Mouse (Mus musculus) C2C12 (cell line): Measurements from ENCODE around the gene Ppp6r3. TPM values are rescaled to one million over a fixed set of nuclear protein-coding genes. Genes with fewer than 3 reads are reported as not detected.
A peak's percentile ranks its signal among the peaks of the same experiment; 100 is the strongest.

Source experiments
- H3K27me3 ChIP-seq: one replicate; pipeline ENCODE4 v1.6.1; 2011; ENCODE audit not compliant: control insufficient read depth, insufficient read depth, insufficient read length
- H3K36me3 ChIP-seq: one replicate; pipeline ENCODE4 v1.6.1; 2011; ENCODE audit not compliant: control insufficient read depth, insufficient read depth
- H3K4me3 ChIP-seq: one replicate; pipeline ENCODE4 v1.5.1; 2011; ENCODE audit warnings: mild to moderate bottlenecking, control low read depth; ENCODE audit not compliant: poor library complexity, insufficient read depth, severe bottlenecking
- H3K79me2 ChIP-seq: one replicate; pipeline ENCODE4 v1.6.1; 2011; ENCODE audit not compliant: control insufficient read depth, insufficient read depth
- H3K79me3 ChIP-seq: one replicate; pipeline ENCODE4 v1.6.1; 2011; ENCODE audit warnings: low read depth, control low read depth
- H3ac ChIP-seq: one replicate; pipeline ENCODE3; 2011; ENCODE audit warnings: low read depth; ENCODE audit not compliant: control insufficient read depth, insufficient read length
- CEBPB ChIP-seq: IDR thresholded peaks from one replicate; pipeline ENCODE4 v1.6.1; 2011; ENCODE audit warnings: low read depth, mild to moderate bottlenecking, control low read depth, moderate library complexity
- CTCF ChIP-seq: IDR thresholded peaks from one replicate; pipeline ENCODE4 v1.5.1; 2011; ENCODE audit not compliant: control insufficient read depth, insufficient read depth, insufficient read length
- FOSL1 ChIP-seq: IDR thresholded peaks from one replicate; pipeline ENCODE4 v1.8.0; 2011; ENCODE audit warnings: mild to moderate bottlenecking, low read length; ENCODE audit not compliant: poor library complexity, insufficient read depth, severe bottlenecking
- MAX ChIP-seq: IDR thresholded peaks from one replicate; pipeline ENCODE4 v1.6.1; 2011; ENCODE audit warnings: mild to moderate bottlenecking, control low read depth
- MYOD1 ChIP-seq: IDR thresholded peaks from one replicate; pipeline ENCODE4 v1.6.1; 2011; ENCODE audit warnings: low read depth; ENCODE audit not compliant: control insufficient read depth, insufficient read length
- MYOG ChIP-seq: IDR thresholded peaks from one replicate; pipeline ENCODE4 v1.6.1; 2011; ENCODE audit not compliant: control insufficient read depth, insufficient read length; ENCODE audit errors: extremely low read depth
- USF1 ChIP-seq: IDR thresholded peaks from one replicate; pipeline ENCODE4 v1.6.1; 2011; ENCODE audit warnings: low read depth, mild to moderate bottlenecking, control low read depth, moderate library complexity
- polyA plus RNA-seq: library from polyadenylated mRNA; unstranded; fragments of >200 nt; fragmentation: generic; extraction: Trizol; gene quantifications from one replicate; pipeline ENCODE4 v1.2.1, GENCODE M21; 2012; ENCODE audit warnings: missing spikeins

Ppp6r3 gene
- polyA plus RNA-seq, 1 experiment = 18.1 TPM

GRCm38 (mm10) chr19:3435824-3436223 lies 139.7 kb downstream of the Ppp6r3 start:
- no peaks in the 10 kb centered on the region for H3K79me3 ChIP-seq
- no peaks in the 10 kb centered on the region for H3K36me3 ChIP-seq
- H3K79me2 ChIP-seq = no peaks in the 10 kb centered on the region
- H3K4me3 ChIP-seq = no peak overlapping the region
- no peak for TF ChIP-seq USF1
- TF ChIP-seq CTCF = no peak
- no peak for TF ChIP-seq MYOG
- TF ChIP-seq CEBPB = no peak
- TF ChIP-seq FOSL1 = no peak
- TF ChIP-seq MAX = no peak
- no peak for TF ChIP-seq MYOD1
- no peak overlapping the region for H3ac ChIP-seq
- H3K27me3 ChIP-seq = peaks cover 18% of the 10 kb centered on the region

GRCm38 (mm10) chr19:3434641-3435040 lies 140.9 kb downstream of the Ppp6r3 start:
- H3K4me3 ChIP-seq = no peak overlapping the region
- H3K79me3 ChIP-seq = no peaks in the 10 kb centered on the region
- H3ac ChIP-seq = no peak overlapping the region
- peaks cover 11% of the 10 kb centered on the region for H3K27me3 ChIP-seq
- no peaks in the 10 kb centered on the region for H3K79me2 ChIP-seq
- no peak for TF ChIP-seq USF1
- no peak for TF ChIP-seq FOSL1
- no peak for TF ChIP-seq MYOG
- no peak for TF ChIP-seq CTCF
- H3K36me3 ChIP-seq = no peaks in the 10 kb centered on the region

- no peak for TF ChIP-seq USF1
- no peak for TF ChIP-seq CEBPB
- TF ChIP-seq FOSL1 = no peak
- TF ChIP-seq MYOD1 = peak; percentile 77
- TF ChIP-seq MAX = no peak
- no peak for TF ChIP-seq CTCF
- Histone ChIP-seq H3K36me3 (no peaks in the 10 kb centered on the region), H3K79me3 (no peaks in the 10 kb centered on the region), H3K4me3 (no peak overlapping the region), H3ac (no peak overlapping the region), H3K79me2 (no peaks in the 10 kb centered on the region), H3K27me3 (peaks cover 11% of the 10 kb centered on the region)
Measured at GRCm38 (mm10) chr19:3434124-3434523, 141.4 kb downstream of the Ppp6r3 start.

GRCm38 (mm10) chr19:3431969-3432368 lies 143.6 kb downstream of the Ppp6r3 start:
- H3ac ChIP-seq = no peak overlapping the region
- no peak overlapping the region for H3K4me3 ChIP-seq
- H3K27me3 ChIP-seq = no peaks in the 10 kb centered on the region
- no peak for TF ChIP-seq USF1
- no peak for TF ChIP-seq CTCF
- TF ChIP-seq MYOD1 = no peak
- TF ChIP-seq MAX = no peak
- TF ChIP-seq MYOG = no peak
- TF ChIP-seq FOSL1 = no peak
- TF ChIP-seq CEBPB = no peak
- H3K79me2 ChIP-seq = no peaks in the 10 kb centered on the region
- no peaks in the 10 kb centered on the region for H3K79me3 ChIP-seq
- H3K36me3 ChIP-seq = no peaks in the 10 kb centered on the region

- Histone ChIP-seq H3ac (no peak overlapping the region), H3K79me3 (no peaks in the 10 kb centered on the region), H3K36me3 (no peaks in the 10 kb centered on the region), H3K27me3 (no peaks in the 10 kb centered on the region), H3K79me2 (no peaks in the 10 kb centered on the region), H3K4me3 (no peak overlapping the region)
- TF ChIP-seq CEBPB = no peak
- no peak for TF ChIP-seq FOSL1
- no peak for TF ChIP-seq MYOD1
- no peak for TF ChIP-seq MAX
- TF ChIP-seq USF1 = no peak
- no peak for TF ChIP-seq MYOG
- TF ChIP-seq CTCF = no peak
Measured at GRCm38 (mm10) chr19:3431066-3431465, 144.5 kb downstream of the Ppp6r3 start.

GRCm38 (mm10) chr19:3429156-3429816 lies 146.3 kb downstream of the Ppp6r3 start:
- H3K4me3 ChIP-seq = no peak overlapping the region
- H3K79me2 ChIP-seq = no peaks in the 10 kb centered on the region
- H3ac ChIP-seq = no peak overlapping the region
- no peak for TF ChIP-seq FOSL1
- TF ChIP-seq CEBPB = no peak
- TF ChIP-seq CTCF = no peak
- no peak for TF ChIP-seq MYOD1
- TF ChIP-seq MAX = no peak
- no peak for TF ChIP-seq USF1
- TF ChIP-seq MYOG = no peak
- H3K27me3 ChIP-seq = no peaks in the 10 kb centered on the region
- H3K79me3 ChIP-seq = no peaks in the 10 kb centered on the region
- H3K36me3 ChIP-seq = no peaks in the 10 kb centered on the region
